Mouse (Mus musculus): ENCODE results near the gene Ube2i. TPM values are rescaled to one million over a fixed set of nuclear protein-coding genes. Genes with fewer than 3 reads are reported as not detected.

The Ube2i gene
- polyA plus RNA-seq (2016; fragmentation: Nextera tagmentation; extraction: Ambion mirVana), result 437 and 442 TPM in 2 replicates

- Histone ChIP-seq H3K4me2 (peak within 1 kb of the TSS; percentile 92), H3K4me3 (peak within 1 kb of the TSS; percentile 98), H3K9me3 (replicated peaks) (no peaks in the 10 kb centered on the region), H3K9ac (peak within 1 kb of the TSS; percentile 98), H3K27me3 (replicated peaks) (peaks cover 7% of the 10 kb centered on the region), H3K36me3 (peaks cover 23% of the 10 kb centered on the region), H3K27ac (peak within 1 kb of the TSS; percentile 94), H3K4me1 (peaks cover 42% of the 10 kb centered on the region)
- WGBS (ENCODE audit: insufficient replicate concordance), result 73% methylated on average over 9 of the region's 9 CpGs
- no peak for ATAC-seq
Observed at GRCm38 (mm10) chr17:25274571-25275346, at the start of gene Ube2i. Gene Ube2i, minus strand, starts transcription at chr17:25274622.

GRCm38 (mm10) chr17:25322930-25323329 is 48.5 kb upstream of the Ube2i start:
- H3K9me3 ChIP-seq (replicated peaks), result no peaks in the 10 kb centered on the region
- H3K4me1 ChIP-seq, result no peaks in the 10 kb centered on the region
- no peak overlapping the region for H3K9ac ChIP-seq
- WGBS (ENCODE audit: insufficient replicate concordance), result 16% methylated on average over 2 of the region's 2 CpGs
- H3K4me2 ChIP-seq, result no peak overlapping the region
- H3K27ac ChIP-seq, result no peak overlapping the region
- no peaks in the 10 kb centered on the region for H3K36me3 ChIP-seq
- peak; percentile 72 for ATAC-seq
- peaks cover 45% of the 10 kb centered on the region for H3K27me3 ChIP-seq (replicated peaks)
- H3K4me3 ChIP-seq, result no peak overlapping the region

DNA sequence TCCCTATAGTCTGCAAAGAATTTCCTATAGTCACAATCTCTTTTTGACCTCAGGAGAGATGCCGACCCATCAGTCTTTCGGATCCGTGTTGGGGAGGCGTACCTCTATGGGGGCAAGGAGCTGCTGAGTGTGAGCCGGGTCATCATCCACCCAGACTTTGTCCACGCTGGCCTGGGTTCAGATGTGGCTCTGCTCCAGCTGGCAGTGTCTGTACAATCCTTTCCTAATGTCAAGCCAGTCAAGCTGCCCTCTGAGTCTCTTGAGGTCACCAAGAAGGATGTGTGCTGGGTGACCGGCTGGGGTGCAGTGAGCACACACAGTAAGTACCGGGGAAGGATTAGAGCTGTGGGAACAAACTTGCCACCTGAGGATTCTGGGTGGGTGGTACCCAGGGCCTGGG is 46.4 kb upstream of the Ube2i start:
- no peak overlapping the region for H3K4me2 ChIP-seq
- 78% methylated on average over 8 of the region's 8 CpGs for WGBS (ENCODE audit: insufficient replicate concordance)
- no peaks in the 10 kb centered on the region for H3K9me3 ChIP-seq (replicated peaks)
- no peak overlapping the region for H3K27ac ChIP-seq
- no peak overlapping the region for H3K9ac ChIP-seq
- no peak for ATAC-seq
- H3K27me3 ChIP-seq (replicated peaks), result peaks cover 50% of the 10 kb centered on the region
- H3K4me1 ChIP-seq, result no peaks in the 10 kb centered on the region
- H3K4me3 ChIP-seq, result no peak overlapping the region
- no peaks in the 10 kb centered on the region for H3K36me3 ChIP-seq

GRCm38 (mm10) chr17:25318354-25318753 is 43.9 kb upstream of the Ube2i start, which contains the start of gene Prss29:
Gene Prss29, plus strand, starts transcription at chr17:25318654.
- Histone ChIP-seq H3K4me1 (no peaks in the 10 kb centered on the region), H3K9me3 (replicated peaks) (no peaks in the 10 kb centered on the region), H3K4me3 (no peak within 1 kb of the TSS), H3K27ac (no peak within 1 kb of the TSS), H3K9ac (no peak within 1 kb of the TSS), H3K4me2 (no peak within 1 kb of the TSS), H3K27me3 (replicated peaks) (peaks cover 48% of the 10 kb centered on the region), H3K36me3 (no peaks in the 10 kb centered on the region)
- WGBS (ENCODE audit: insufficient replicate concordance), result 44% methylated on average over 5 of the region's 5 CpGs
- no peak for ATAC-seq

- no peaks in the 10 kb centered on the region for H3K4me1 ChIP-seq
- no peak within 1 kb of the TSS for H3K4me3 ChIP-seq
- no peak within 1 kb of the TSS for H3K4me2 ChIP-seq
- no peaks in the 10 kb centered on the region for H3K9me3 ChIP-seq (replicated peaks)
- no peak within 1 kb of the TSS for H3K9ac ChIP-seq
- no peak within 1 kb of the TSS for H3K27ac ChIP-seq
- no peak for ATAC-seq
- WGBS (ENCODE audit: insufficient replicate concordance), result 56% methylated on average over 4 of the region's 4 CpGs
- H3K36me3 ChIP-seq, result no peaks in the 10 kb centered on the region
- H3K27me3 ChIP-seq (replicated peaks), result 0 out of 2 replicates have a peak, but pooled peaks cover 26% of the 10 kb centered on the region
Observed at GRCm38 (mm10) chr17:25308346-25308745, 33.9 kb upstream of the Ube2i start, which contains the start of gene Prss28. Gene Prss28, plus strand, starts transcription at chr17:25308646.

DNA sequence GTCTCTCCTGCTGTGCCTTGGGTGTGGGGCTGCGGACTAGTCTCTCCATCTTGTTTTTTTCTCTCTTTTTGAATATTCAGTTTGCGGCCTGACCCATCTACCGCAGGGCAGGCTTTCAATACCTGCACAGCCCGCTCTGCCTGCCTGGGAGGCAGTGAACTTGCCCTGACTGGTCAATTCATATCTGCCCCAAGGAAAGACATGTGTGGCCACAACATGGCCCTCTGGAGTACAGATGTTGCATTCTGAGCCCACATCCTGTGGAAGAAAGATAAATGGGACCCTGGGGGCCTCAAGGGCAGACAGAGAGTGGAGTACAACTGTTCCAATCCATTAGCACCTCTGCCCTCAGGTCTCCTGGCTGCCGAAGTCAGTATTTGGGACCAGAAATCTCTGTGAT is 23.7 kb upstream of the Ube2i start, which contains the start of gene Prss34:
Gene Prss34 (plus strand): TSS at position 301 of the 400 bp plus-strand sequence.
- H3K36me3 ChIP-seq, result no peaks in the 10 kb centered on the region
- no peak within 1 kb of the TSS for H3K27ac ChIP-seq
- ATAC-seq, result no peak
- H3K9ac ChIP-seq, result no peak within 1 kb of the TSS
- peaks cover 33% of the 10 kb centered on the region for H3K27me3 ChIP-seq (replicated peaks)
- H3K4me3 ChIP-seq, result no peak within 1 kb of the TSS
- no peaks in the 10 kb centered on the region for H3K4me1 ChIP-seq
- WGBS (ENCODE audit: insufficient replicate concordance), result 60% methylated on average over 5 of the region's 5 CpGs
- no peaks in the 10 kb centered on the region for H3K9me3 ChIP-seq (replicated peaks)
- no peak within 1 kb of the TSS for H3K4me2 ChIP-seq

DNA sequence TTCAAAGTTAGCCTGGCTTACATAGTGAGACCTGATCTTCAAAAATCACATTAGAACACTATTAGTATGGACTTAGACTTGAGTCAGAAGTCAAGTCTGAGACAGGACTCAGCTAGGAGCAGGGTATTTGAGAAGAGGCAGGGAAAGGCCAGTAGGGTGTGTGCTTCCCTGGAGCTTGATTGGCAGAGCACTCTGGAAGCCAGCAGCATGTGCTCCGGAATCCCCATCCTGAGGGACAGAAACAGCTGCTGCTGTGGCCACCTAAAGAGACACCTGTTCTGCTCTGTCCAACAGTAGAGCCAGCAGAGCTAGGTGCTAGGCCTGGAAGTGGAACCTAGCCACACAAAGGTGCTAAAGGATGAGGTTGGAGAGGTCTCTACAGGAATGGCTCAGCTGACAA is 19.7 kb upstream of the Ube2i start:
- ATAC-seq, result no peak
- no peak overlapping the region for H3K4me2 ChIP-seq
- peaks cover 29% of the 10 kb centered on the region for H3K27me3 ChIP-seq (replicated peaks)
- no peaks in the 10 kb centered on the region for H3K4me1 ChIP-seq
- no peak overlapping the region for H3K4me3 ChIP-seq
- no peaks in the 10 kb centered on the region for H3K36me3 ChIP-seq
- WGBS (ENCODE audit: insufficient replicate concordance), result 53% methylated on average over 1 of the region's 1 CpGs
- no peaks in the 10 kb centered on the region for H3K9me3 ChIP-seq (replicated peaks)
- no peak overlapping the region for H3K27ac ChIP-seq
- H3K9ac ChIP-seq, result no peak overlapping the region

- Histone ChIP-seq H3K9me3 (replicated peaks) (no peaks in the 10 kb centered on the region), H3K9ac (no peak overlapping the region), H3K36me3 (no peaks in the 10 kb centered on the region), H3K27ac (no peak overlapping the region), H3K27me3 (replicated peaks) (peaks cover 23% of the 10 kb centered on the region), H3K4me1 (no peaks in the 10 kb centered on the region), H3K4me3 (no peak overlapping the region), H3K4me2 (no peak overlapping the region)
- ATAC-seq, result no peak
- 18% methylated on average over 5 of the region's 5 CpGs for WGBS (ENCODE audit: insufficient replicate concordance)
Observed at GRCm38 (mm10) chr17:25293495-25293894, 19.1 kb upstream of the Ube2i start.

DNA sequence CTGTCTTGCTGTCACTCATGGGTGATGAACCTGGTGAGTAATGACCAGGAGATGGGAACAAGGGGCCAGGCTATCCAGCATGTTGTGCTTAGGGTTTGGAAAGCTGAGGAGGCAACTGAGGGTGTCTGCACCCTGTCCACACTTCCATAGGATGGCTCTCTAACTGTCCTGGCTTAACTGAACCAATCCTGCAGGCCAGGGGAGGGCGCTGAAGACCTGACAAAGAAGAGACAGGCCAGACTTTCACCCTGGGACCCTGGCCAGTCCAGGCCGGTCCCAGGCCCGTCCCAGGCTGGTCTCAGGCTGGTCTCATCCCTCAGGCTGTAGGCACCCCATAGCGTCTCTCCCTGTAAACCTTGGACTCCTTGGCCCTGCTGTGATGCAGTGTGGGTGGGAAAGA is 16.0 kb upstream of the Ube2i start:
- Histone ChIP-seq H3K9ac (no peak overlapping the region), H3K4me2 (no peak overlapping the region), H3K4me1 (no peaks in the 10 kb centered on the region), H3K36me3 (no peaks in the 10 kb centered on the region), H3K9me3 (replicated peaks) (no peaks in the 10 kb centered on the region), H3K27me3 (replicated peaks) (peaks cover 9% of the 10 kb centered on the region), H3K4me3 (no peak overlapping the region), H3K27ac (no peak overlapping the region)
- 24% methylated on average over 4 of the region's 4 CpGs for WGBS (ENCODE audit: insufficient replicate concordance)
- ATAC-seq, result no peak

GRCm38 (mm10) chr17:25288842-25289241 is 14.4 kb upstream of the Ube2i start:
- Histone ChIP-seq H3K27ac (no peak overlapping the region), H3K4me2 (no peak overlapping the region), H3K36me3 (no peaks in the 10 kb centered on the region), H3K4me1 (no peaks in the 10 kb centered on the region), H3K9ac (no peak overlapping the region), H3K4me3 (no peak overlapping the region), H3K9me3 (replicated peaks) (no peaks in the 10 kb centered on the region), H3K27me3 (replicated peaks) (peaks cover 9% of the 10 kb centered on the region)
- no peak for ATAC-seq
- WGBS (ENCODE audit: insufficient replicate concordance), result 26% methylated on average over 4 of the region's 4 CpGs

GRCm38 (mm10) chr17:25285033-25285432 is 10.6 kb upstream of the Ube2i start:
- H3K4me1 ChIP-seq, result peaks cover 10% of the 10 kb centered on the region
- ATAC-seq, result 0 out of 2 replicates have a peak, but pooled peaks have one; percentile 35
- 25% methylated on average over 3 of the region's 3 CpGs for WGBS (ENCODE audit: insufficient replicate concordance)

GRCm38 (mm10) chr17:25282133-25282532 is 7.7 kb upstream of the Ube2i start:
- peak; percentile 77 for ATAC-seq
- Histone ChIP-seq H3K4me3 (peak overlapping the region; percentile 17; the same call in 1 of the 2 replicates), H3K9ac (no peak overlapping the region), H3K27ac (peak overlapping the region; percentile 50), H3K9me3 (replicated peaks) (no peaks in the 10 kb centered on the region), H3K4me1 (peaks cover 10% of the 10 kb centered on the region), H3K4me2 (peak overlapping the region; percentile 54), H3K36me3 (no peaks in the 10 kb centered on the region), H3K27me3 (replicated peaks) (peaks cover 7% of the 10 kb centered on the region)
- WGBS (ENCODE audit: insufficient replicate concordance), result 16% methylated on average over 11 of the region's 11 CpGs

More at GRCm38 (mm10) chr17:25285033-25285432, 10.6 kb upstream of the Ube2i start:
- Histone ChIP-seq H3K4me2 (no peak overlapping the region), H3K27ac (no peak overlapping the region), H3K27me3 (replicated peaks) (no peaks in the 10 kb centered on the region; the same call in 1 of the 2 replicates), H3K9ac (no peak overlapping the region), H3K36me3 (no peaks in the 10 kb centered on the region), H3K4me3 (no peak overlapping the region), H3K9me3 (replicated peaks) (no peaks in the 10 kb centered on the region)
